In genomic region chr5:104058021-104058420, GRCm38 (mm10) we compare ENCODE assay signal across 11 mouse cellular contexts. TPM values are rescaled to one million over a fixed set of nuclear protein-coding genes. Genes with fewer than 3 reads are reported as not detected.
DNase-seq lines count a peak whose midpoint lies in the region; ATAC-seq and TF ChIP-seq lines count a peak whose summit lies in the region.
"Had no signal": no experiment of that assay in that cellular context is flagged by ENCODE, and none has a peak within 500 bp of the region (broad histone marks: within the 10 kb centered on the region; RNA-seq: fewer than 3 reads in every experiment).

No protein-coding gene starts in this region.

- H3K36me3 ChIP-seq in midbrain, postnatal 0 days (ENCODE audit: insufficient read depth, low read length): peaks cover 14% of the 10 kb centered on the region

- 56% methylated on average over 15 of the region's 15 CpGs for WGBS in cerebellum, adult 2 months
- WGBS in midbrain, postnatal 0 days: 66% methylated on average over 15 of the region's 15 CpGs

- no peak overlapping the region for H3K27ac ChIP-seq in cerebellum, adult 2 months (ENCODE audit: insufficient read depth, low read length)
- H3K27ac ChIP-seq in left cerebral cortex, adult 2 months: no peak overlapping the region
- H3K27ac ChIP-seq in midbrain, postnatal 0 days (ENCODE audit: low read depth, low read length): no peak overlapping the region
- H3K27ac ChIP-seq: lung, embryonic 15.5 days had no signal

- H3K9me3 ChIP-seq in midbrain, postnatal 0 days (ENCODE audit: low read length): no peaks in the 10 kb centered on the region
- H3K9me3 ChIP-seq: lung, embryonic 15.5 days had no signal

- intact Hi-C loops in left cerebral cortex, adult 2 months (cut with DNase I): no loop called here
- intact Hi-C loops in heart, postnatal 14 days (cut with DNase I): no loop called here

- no peak overlapping the region for H3K4me2 ChIP-seq in midbrain, postnatal 0 days (ENCODE audit: low read depth, low read length, poor library complexity, severe bottlenecking)
- H3K4me2 ChIP-seq: lung, embryonic 15.5 days had no signal

- no peaks in the 10 kb centered on the region for H3K4me1 ChIP-seq in cerebellum, adult 2 months (ENCODE audit: control insufficient read depth, insufficient read depth, low read length)
- no peaks in the 10 kb centered on the region for H3K4me1 ChIP-seq in midbrain, postnatal 0 days (ENCODE audit: insufficient read depth, low read length)
- H3K4me1 ChIP-seq: lung, embryonic 15.5 days had no signal

- TF ChIP-seq CTCF in cerebellum, adult 2 months (IDR thresholded peaks at IDR 0.05; ENCODE audit: borderline replicate concordance, insufficient read depth, low read depth, low read length): peak; percentile 52; the same call in 1 of the 2 replicates
- TF ChIP-seq CTCF in left cerebral cortex, adult 2 months (IDR thresholded peaks at IDR 0.05): peak; percentile 66
- peak; percentile 62 for TF ChIP-seq CTCF in midbrain, postnatal 0 days (IDR thresholded peaks at IDR 0.05)

- no peak overlapping the region for H3K4me3 ChIP-seq in cerebellum, adult 2 months (replicated peaks; ENCODE audit: insufficient read depth, low read depth, low read length)
- H3K4me3 ChIP-seq in left cerebral cortex, adult 2 months: no peak overlapping the region
- no peak overlapping the region for H3K4me3 ChIP-seq in midbrain, postnatal 0 days (ENCODE audit: low read depth, low read length)
- H3K4me3 ChIP-seq: lung, embryonic 15.5 days had no signal

- peak in 1 of 2 experiments; percentile 32 for DNase-seq in cerebellum, adult 2 months
- DNase-seq in cerebellum, adult 9-11 months: no peak
- peak in 1 of 2 experiments; percentile 35 for DNase-seq in left cerebral cortex, adult 2 months (ENCODE audit: extremely low spot score in 1 of 2, low spot score in 2 of 2)
- DNase-seq in left cerebral cortex, adult 11 months (ENCODE audit: low spot score): no peak
- peak; percentile 82 for DNase-seq in adrenal gland, postnatal 14 days
- peak; percentile 58 to 73 for DNase-seq in heart, postnatal 14 days
- DNase-seq in midbrain, postnatal 0 days (ENCODE audit: low spot score): no peak
- DNase-seq in thymus, postnatal 4 days: peak; percentile 88

- ATAC-seq in midbrain, postnatal 0 days (ENCODE audit: low FRiP score): no peak

- TF ChIP-seq POLR2A in cerebellum, adult 2 months (IDR thresholded peaks at IDR 0.05; ENCODE audit: borderline replicate concordance, insufficient read depth, low read length): no peak

- no peaks in the 10 kb centered on the region for H3K27me3 ChIP-seq in cerebellum, adult 2 months (ENCODE audit: control insufficient read depth, insufficient read depth, low read length)
- no peaks in the 10 kb centered on the region for H3K27me3 ChIP-seq in midbrain, postnatal 0 days (ENCODE audit: insufficient read depth, low read length)
- H3K27me3 ChIP-seq: lung, embryonic 15.5 days had no signal

- no peak overlapping the region for H3K9ac ChIP-seq in midbrain, postnatal 0 days (replicated peaks; ENCODE audit: low read length, poor library complexity, severe bottlenecking)
- H3K9ac ChIP-seq: lung, embryonic 15.5 days had no signal

RNA-seq across cellular contexts. Expression of gene Nudt9, which starts 11.9 kb away (rescaled TPM):
- 73.8 and 78.5 TPM in 2 replicates for polyA plus RNA-seq in cerebellum, adult 2 months (2012; rRNA removed)
- 10 to 100 TPM; 66.1 to 68.4 TPM for total RNA-seq in left cerebral cortex, adult 2 months (2021)
- total RNA-seq in adrenal gland, postnatal 14 days (2021): 56.5 and 60.0 TPM in 2 replicates
- total RNA-seq in heart, postnatal 14 days (2021): 10 to 100 TPM; 42.1 to 43.0 TPM
- 48.8 and 48.9 TPM in 2 replicates for total RNA-seq in midbrain, postnatal 0 days (2014; rRNA removed)
- 70.4 and 72.5 TPM in 2 replicates for polyA plus RNA-seq in midbrain, postnatal 0 days (2015; fragmentation: Nextera tagmentation; extraction: Ambion mirVana)

RNA-seq across cellular contexts. Expression of gene Gm17660, which starts 19.4 kb away (rescaled TPM):
- polyA plus RNA-seq in cerebellum, adult 2 months (2012; rRNA removed): not detected in 2 replicates
- not detected for total RNA-seq in left cerebral cortex, adult 2 months (2021)
- total RNA-seq in adrenal gland, postnatal 14 days (2021): not detected in 2 replicates
- total RNA-seq in heart, postnatal 14 days (2021): not detected
- not detected in 2 replicates for total RNA-seq in midbrain, postnatal 0 days (2014; rRNA removed)
- 0.83 and 1.1 TPM in 2 replicates for polyA plus RNA-seq in midbrain, postnatal 0 days (2015; fragmentation: Nextera tagmentation; extraction: Ambion mirVana)
- total RNA-seq: ES-E14 had no signal
- polyA plus RNA-seq: frontal cortex, adult 2 months had no signal

RNA-seq across cellular contexts. Expression of gene Hsd17b11, which starts 36.3 kb away (rescaled TPM):
- 27.7 and 29.2 TPM in 2 replicates for polyA plus RNA-seq in cerebellum, adult 2 months (2012; rRNA removed)
- total RNA-seq in left cerebral cortex, adult 2 months (2021): 10 to 100 TPM; 42.3 to 42.7 TPM
- total RNA-seq in adrenal gland, postnatal 14 days (2021): 51.0 and 60.5 TPM in 2 replicates
- total RNA-seq in heart, postnatal 14 days (2021): 10 to 100 TPM; 26.7 to 32.7 TPM
- 16.3 and 16.4 TPM in 2 replicates for total RNA-seq in midbrain, postnatal 0 days (2014; rRNA removed)
- 3.6 and 4.7 TPM in 2 replicates for polyA plus RNA-seq in midbrain, postnatal 0 days (2015; fragmentation: Nextera tagmentation; extraction: Ambion mirVana)

RNA-seq across cellular contexts. Expression of gene Sparcl1, which starts 55.5 kb away (rescaled TPM):
- 1,650 and 1,724 TPM in 2 replicates for polyA plus RNA-seq in cerebellum, adult 2 months (2012; rRNA removed)
- 1,000 to 10,000 TPM; 1,525 to 1,546 TPM for total RNA-seq in left cerebral cortex, adult 2 months (2021)
- 113 and 137 TPM in 2 replicates for total RNA-seq in adrenal gland, postnatal 14 days (2021)
- 100 to 1,000 TPM; 335 to 337 TPM for total RNA-seq in heart, postnatal 14 days (2021)
- 438 and 529 TPM in 2 replicates for total RNA-seq in midbrain, postnatal 0 days (2014; rRNA removed)
- 358 and 444 TPM in 2 replicates for polyA plus RNA-seq in midbrain, postnatal 0 days (2015; fragmentation: Nextera tagmentation; extraction: Ambion mirVana)

Comparison
In these comparisons a context has a peak if more than half of its experiments do, and no peak if none do; other contexts are left out.
1. DNase-seq: peak in adrenal gland, postnatal 14 days (single experiment), heart, postnatal 14 days (2 of 2) and thymus, postnatal 4 days (single experiment); none in cerebellum, adult 9-11 months (single experiment), left cerebral cortex, adult 11 months (single experiment) and midbrain, postnatal 0 days (single experiment).
2. Peak in every context shown above with its lines, with median percentiles within 50 percentile points of each other: CTCF ChIP-seq.